In genomic region chr4:123598519-123599228, GRCm38 (mm10) we compare ENCODE assay signal across 23 mouse cellular contexts.
DNase-seq lines count a peak whose midpoint lies in the region; ATAC-seq and TF ChIP-seq lines count a peak whose summit lies in the region.
"Had no signal": no experiment of that assay in that cellular context is flagged by ENCODE, and none has a peak within 500 bp of the region (broad histone marks: within the 10 kb centered on the region; RNA-seq: fewer than 3 reads in every experiment).

No protein-coding gene starts in this region.

- no peaks in the 10 kb centered on the region for H3K36me3 ChIP-seq in hindbrain, embryonic 10.5 days
- no peaks in the 10 kb centered on the region for H3K36me3 ChIP-seq in hindbrain, postnatal 0 days (ENCODE audit: insufficient read depth, low read length)
- H3K36me3 ChIP-seq in liver, embryonic 13.5 days: no peaks in the 10 kb centered on the region
- no peaks in the 10 kb centered on the region for H3K36me3 ChIP-seq in liver, embryonic 11.5 days (ENCODE audit: control insufficient read depth, insufficient read depth, low read length)
- H3K36me3 ChIP-seq: heart, embryonic 10.5 days; limb, embryonic 15.5 days; stomach, embryonic 15.5 days had no signal

- 0 out of 2 replicates have a peak overlapping the region, but pooled peaks have one; percentile 23 for H3K27ac ChIP-seq in hindbrain, embryonic 10.5 days
- no peak overlapping the region for H3K27ac ChIP-seq in hindbrain, postnatal 0 days
- H3K27ac ChIP-seq in liver, embryonic 13.5 days: peak overlapping the region; percentile 23; the same call in 1 of the 2 replicates
- H3K27ac ChIP-seq in liver, embryonic 11.5 days (ENCODE audit: low read depth, low read length): no peak overlapping the region
- H3K27ac ChIP-seq: heart, embryonic 10.5 days; limb, embryonic 15.5 days; stomach, embryonic 15.5 days had no signal

- DNase-seq in hindbrain, embryonic 10.5 days (ENCODE audit: low spot score): no peak
- DNase-seq in hindbrain, postnatal 0 days (ENCODE audit: low spot score): no peak
- DNase-seq in liver, embryonic 13.5 days: no peak
- no peak for DNase-seq in liver, embryonic 11.5 days (ENCODE audit: low spot score)
- peak; percentile 26 for DNase-seq in ovary, adult 18-20 months (ENCODE audit: low spot score)
- DNase-seq in ovary, postnatal 14 days (ENCODE audit: low spot score): no peak
- peak; percentile 21 for DNase-seq in testis, postnatal 14 days (ENCODE audit: low spot score)
- DNase-seq: adrenal gland, postnatal 25 days; cerebellum, adult 18-20 months; cerebellum, postnatal 36 days; gastrocnemius, postnatal 36 days; heart, postnatal 10 days; kidney, postnatal 10 days; lung, postnatal 4 days; right cerebral cortex, adult 18-20 months; thymus, postnatal 36 days had no signal

- ATAC-seq in hindbrain, postnatal 0 days: no peak
- no peak for ATAC-seq in liver, embryonic 13.5 days (ENCODE audit: low read depth)
- no peak for ATAC-seq in liver, embryonic 11.5 days (replicated peaks; ENCODE audit: low FRiP score)
- ATAC-seq: forebrain, embryonic 14.5 days; inflammation-experienced regulatory T-cells, adult 6 months had no signal

- H3K4me3 ChIP-seq in hindbrain, embryonic 10.5 days: no peak overlapping the region
- H3K4me3 ChIP-seq in hindbrain, postnatal 0 days (ENCODE audit: low read length): no peak overlapping the region
- H3K4me3 ChIP-seq in liver, embryonic 13.5 days (replicated peaks): no peak overlapping the region
- no peak overlapping the region for H3K4me3 ChIP-seq in liver, embryonic 11.5 days (ENCODE audit: low read depth, low read length)
- H3K4me3 ChIP-seq: heart, embryonic 10.5 days; limb, embryonic 15.5 days; myocyte; stomach, embryonic 15.5 days had no signal

- H3K27me3 ChIP-seq in hindbrain, embryonic 10.5 days (ENCODE audit: insufficient read depth, poor library complexity, severe bottlenecking): no peaks in the 10 kb centered on the region
- no peaks in the 10 kb centered on the region for H3K27me3 ChIP-seq in hindbrain, postnatal 0 days (ENCODE audit: insufficient read depth, low read length)
- no peaks in the 10 kb centered on the region for H3K27me3 ChIP-seq in liver, embryonic 13.5 days
- no peaks in the 10 kb centered on the region for H3K27me3 ChIP-seq in liver, embryonic 11.5 days (replicated peaks; ENCODE audit: control insufficient read depth, insufficient read depth, low read length)
- H3K27me3 ChIP-seq: limb, embryonic 15.5 days; stomach, embryonic 15.5 days had no signal

- WGBS in hindbrain, embryonic 10.5 days: 85% methylated on average over 11 of the region's 11 CpGs
- WGBS in hindbrain, postnatal 0 days: 82% methylated on average over 11 of the region's 11 CpGs
- WGBS in liver, embryonic 13.5 days (ENCODE audit: insufficient replicate concordance): 76% methylated on average over 11 of the region's 11 CpGs
- 75% methylated on average over 11 of the region's 11 CpGs for WGBS in liver, embryonic 11.5 days

- TF ChIP-seq CTCF in hindbrain, postnatal 0 days (IDR thresholded peaks at IDR 0.05; ENCODE audit: low read depth): no peak

- no peak overlapping the region for H3K4me2 ChIP-seq in hindbrain, postnatal 0 days (ENCODE audit: low read depth, low read length)
- no peak overlapping the region for H3K4me2 ChIP-seq in liver, embryonic 13.5 days
- H3K4me2 ChIP-seq in liver, embryonic 11.5 days: no peak overlapping the region
- H3K4me2 ChIP-seq: limb, embryonic 15.5 days; midbrain, embryonic 11.5 days; stomach, embryonic 15.5 days had no signal

- peaks cover 43% of the 10 kb centered on the region for H3K4me1 ChIP-seq in hindbrain, embryonic 10.5 days (replicated peaks)
- H3K4me1 ChIP-seq in hindbrain, postnatal 0 days (ENCODE audit: insufficient read depth, low read length): peaks cover 10% of the 10 kb centered on the region; the same call in 1 of the 2 replicates
- H3K4me1 ChIP-seq in liver, embryonic 13.5 days (replicated peaks): peaks cover 21% of the 10 kb centered on the region
- peaks cover 2% of the 10 kb centered on the region; the same call in 1 of the 2 replicates for H3K4me1 ChIP-seq in liver, embryonic 11.5 days (replicated peaks; ENCODE audit: control insufficient read depth, insufficient read depth, low read length)

- no peak overlapping the region for H3K9ac ChIP-seq in hindbrain, postnatal 0 days (replicated peaks; ENCODE audit: low read length)
- H3K9ac ChIP-seq in liver, embryonic 13.5 days: no peak overlapping the region
- no peak overlapping the region for H3K9ac ChIP-seq in liver, embryonic 11.5 days (ENCODE audit: low read depth, low read length)
- H3K9ac ChIP-seq: limb, embryonic 15.5 days; stomach, embryonic 15.5 days had no signal

- H3K9me3 ChIP-seq in hindbrain, embryonic 10.5 days: no peaks in the 10 kb centered on the region
- no peaks in the 10 kb centered on the region for H3K9me3 ChIP-seq in hindbrain, postnatal 0 days (ENCODE audit: low read length)
- no peaks in the 10 kb centered on the region for H3K9me3 ChIP-seq in liver, embryonic 13.5 days (replicated peaks)
- no peaks in the 10 kb centered on the region for H3K9me3 ChIP-seq in liver, embryonic 11.5 days (ENCODE audit: control insufficient read depth, low read length)
- H3K9me3 ChIP-seq: heart, embryonic 10.5 days; limb, embryonic 15.5 days; stomach, embryonic 15.5 days had no signal

Comparison
In these comparisons a context has a peak if more than half of its experiments do, and no peak if none do; other contexts are left out.
1. DNase-seq: peak in ovary, adult 18-20 months (single experiment) and testis, postnatal 14 days (single experiment); none in hindbrain, embryonic 10.5 days (single experiment), hindbrain, postnatal 0 days (single experiment), liver, embryonic 13.5 days (single experiment), liver, embryonic 11.5 days (single experiment) and ovary, postnatal 14 days (single experiment).
2. H3K27ac ChIP-seq: peak in hindbrain, embryonic 10.5 days (single experiment) and liver, embryonic 13.5 days (single experiment); none in hindbrain, postnatal 0 days (single experiment) and liver, embryonic 11.5 days (single experiment).